Mouse (Mus musculus): Measurements from ENCODE around the gene Gimap4. TPM values are rescaled to one million over a fixed set of nuclear protein-coding genes. Genes with fewer than 3 reads are reported as not detected.

Gene Gimap4
- polyA plus RNA-seq, 1 experiment: 0.74 TPM

DNA sequence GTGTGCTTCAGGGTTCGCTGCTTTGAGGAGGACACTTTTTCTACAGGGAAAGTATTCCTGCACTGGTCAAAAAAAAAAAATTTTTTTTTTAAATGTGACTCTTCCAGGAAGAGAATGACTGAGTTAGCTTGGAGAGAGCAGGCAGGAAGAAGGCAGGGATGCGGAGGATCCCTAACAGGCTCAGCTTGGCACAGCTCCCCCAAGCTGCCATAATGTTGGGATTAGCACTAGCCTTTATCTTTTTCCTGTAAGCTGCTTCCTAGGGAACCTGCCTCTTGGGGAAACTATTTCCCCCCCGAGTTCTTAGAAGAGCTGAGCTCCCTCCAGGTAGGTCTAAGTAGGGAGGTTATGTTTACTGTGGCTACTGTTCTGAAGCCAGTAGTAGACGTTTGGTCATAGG lies 457 bp downstream of the Gimap4 start:
- 62% methylated on average over 4 of the region's 4 CpGs for WGBS
- no peak overlapping the region for H3K27ac ChIP-seq (ENCODE audit: insufficient read depth, low read length)
- no peak for TF ChIP-seq POLR2A (IDR thresholded peaks at IDR 0.05; ENCODE audit: borderline replicate concordance, insufficient read depth, low read length)
- TF ChIP-seq CTCF (IDR thresholded peaks at IDR 0.05; ENCODE audit: borderline replicate concordance, insufficient read depth, low read depth, low read length): no peak
- no peak overlapping the region for H3K4me3 ChIP-seq (replicated peaks; ENCODE audit: insufficient read depth, low read depth, low read length)
- no peak for DNase-seq
- H3K27me3 ChIP-seq (ENCODE audit: control insufficient read depth, insufficient read depth, low read length): no peaks in the 10 kb centered on the region
- H3K4me1 ChIP-seq (ENCODE audit: control insufficient read depth, insufficient read depth, low read length): no peaks in the 10 kb centered on the region; the same call in 1 of the 2 replicates

- Histone ChIP-seq H3K27ac (ENCODE audit: insufficient read depth, low read length) (no peak overlapping the region), H3K4me1 (ENCODE audit: control insufficient read depth, insufficient read depth, low read length) (no peaks in the 10 kb centered on the region; the same call in 1 of the 2 replicates), H3K27me3 (ENCODE audit: control insufficient read depth, insufficient read depth, low read length) (no peaks in the 10 kb centered on the region), H3K4me3 (replicated peaks; ENCODE audit: insufficient read depth, low read depth, low read length) (no peak overlapping the region)
- no peak for DNase-seq
- TF ChIP-seq POLR2A (IDR thresholded peaks at IDR 0.05; ENCODE audit: borderline replicate concordance, insufficient read depth, low read length): no peak
- no peak for TF ChIP-seq CTCF (IDR thresholded peaks at IDR 0.05; ENCODE audit: borderline replicate concordance, insufficient read depth, low read depth, low read length)
- WGBS: 77% methylated on average over 2 of the region's 2 CpGs
Measured at GRCm38 (mm10) chr6:48685251-48685650, 902 bp downstream of the Gimap4 start.

- 87% methylated on average over 7 of the region's 7 CpGs for WGBS
- Histone ChIP-seq H3K27me3 (ENCODE audit: control insufficient read depth, insufficient read depth, low read length) (no peaks in the 10 kb centered on the region), H3K4me1 (ENCODE audit: control insufficient read depth, insufficient read depth, low read length) (no peaks in the 10 kb centered on the region; the same call in 1 of the 2 replicates), H3K4me3 (replicated peaks; ENCODE audit: insufficient read depth, low read depth, low read length) (no peak overlapping the region), H3K27ac (ENCODE audit: insufficient read depth, low read length) (no peak overlapping the region)
- DNase-seq: no peak
- TF ChIP-seq CTCF (IDR thresholded peaks at IDR 0.05; ENCODE audit: borderline replicate concordance, insufficient read depth, low read depth, low read length): no peak
- TF ChIP-seq POLR2A (IDR thresholded peaks at IDR 0.05; ENCODE audit: borderline replicate concordance, insufficient read depth, low read length): no peak
Measured at GRCm38 (mm10) chr6:48685694-48686665, 1.6 kb downstream of the Gimap4 start.

- no peak for TF ChIP-seq CTCF (IDR thresholded peaks at IDR 0.05; ENCODE audit: borderline replicate concordance, insufficient read depth, low read depth, low read length)
- TF ChIP-seq POLR2A (IDR thresholded peaks at IDR 0.05; ENCODE audit: borderline replicate concordance, insufficient read depth, low read length): no peak
- DNase-seq: no peak
- no peaks in the 10 kb centered on the region; the same call in 1 of the 2 replicates for H3K4me1 ChIP-seq (ENCODE audit: control insufficient read depth, insufficient read depth, low read length)
- no peak overlapping the region for H3K4me3 ChIP-seq (replicated peaks; ENCODE audit: insufficient read depth, low read depth, low read length)
- no peaks in the 10 kb centered on the region for H3K27me3 ChIP-seq (ENCODE audit: control insufficient read depth, insufficient read depth, low read length)
- H3K27ac ChIP-seq (ENCODE audit: insufficient read depth, low read length): no peak overlapping the region
- WGBS: 72% methylated on average over 2 of the region's 2 CpGs
Measured at GRCm38 (mm10) chr6:48687077-48687476, 2.7 kb downstream of the Gimap4 start.

DNA sequence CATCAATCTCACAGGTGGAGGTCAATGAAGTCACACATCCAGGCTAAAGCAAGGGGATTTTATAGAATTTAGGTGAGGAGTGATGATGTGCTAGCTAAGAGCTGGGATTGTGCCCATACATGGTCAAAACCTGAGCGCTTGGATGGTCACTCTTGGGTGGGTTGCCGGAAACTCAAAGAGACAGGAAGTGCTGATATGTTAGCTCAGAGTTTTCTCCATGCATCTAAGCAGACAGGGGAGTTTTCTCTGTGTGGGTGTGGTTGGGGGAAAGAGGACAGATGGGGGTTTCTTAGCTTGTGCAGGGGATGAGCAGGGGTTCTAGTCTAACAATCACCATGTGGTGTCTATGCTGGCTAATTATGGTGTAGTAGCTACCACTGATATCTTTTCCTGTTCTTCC lies 5.0 kb downstream of the Gimap4 start:
- 94% methylated on average over 2 of the region's 2 CpGs for WGBS
- H3K4me3 ChIP-seq (replicated peaks; ENCODE audit: insufficient read depth, low read depth, low read length): no peak overlapping the region
- DNase-seq: no peak
- no peak overlapping the region for H3K27ac ChIP-seq (ENCODE audit: insufficient read depth, low read length)
- TF ChIP-seq POLR2A (IDR thresholded peaks at IDR 0.05; ENCODE audit: borderline replicate concordance, insufficient read depth, low read length): no peak
- no peak for TF ChIP-seq CTCF (IDR thresholded peaks at IDR 0.05; ENCODE audit: borderline replicate concordance, insufficient read depth, low read depth, low read length)
- no peaks in the 10 kb centered on the region for H3K27me3 ChIP-seq (ENCODE audit: control insufficient read depth, insufficient read depth, low read length)
- no peaks in the 10 kb centered on the region for H3K4me1 ChIP-seq (ENCODE audit: control insufficient read depth, insufficient read depth, low read length)

- no peak overlapping the region for H3K4me3 ChIP-seq (replicated peaks; ENCODE audit: insufficient read depth, low read depth, low read length)
- no peak for DNase-seq
- no peaks in the 10 kb centered on the region; the same call in 1 of the 2 replicates for H3K27me3 ChIP-seq (ENCODE audit: control insufficient read depth, insufficient read depth, low read length)
- WGBS: 91% methylated on average over 6 of the region's 6 CpGs
- TF ChIP-seq POLR2A (IDR thresholded peaks at IDR 0.05; ENCODE audit: borderline replicate concordance, insufficient read depth, low read length): no peak
- no peak for TF ChIP-seq CTCF (IDR thresholded peaks at IDR 0.05; ENCODE audit: borderline replicate concordance, insufficient read depth, low read depth, low read length)
- H3K4me1 ChIP-seq (ENCODE audit: control insufficient read depth, insufficient read depth, low read length): no peaks in the 10 kb centered on the region
- no peak overlapping the region for H3K27ac ChIP-seq (ENCODE audit: insufficient read depth, low read length)
Measured at GRCm38 (mm10) chr6:48692962-48693361, 8.6 kb downstream of the Gimap4 start.

DNA sequence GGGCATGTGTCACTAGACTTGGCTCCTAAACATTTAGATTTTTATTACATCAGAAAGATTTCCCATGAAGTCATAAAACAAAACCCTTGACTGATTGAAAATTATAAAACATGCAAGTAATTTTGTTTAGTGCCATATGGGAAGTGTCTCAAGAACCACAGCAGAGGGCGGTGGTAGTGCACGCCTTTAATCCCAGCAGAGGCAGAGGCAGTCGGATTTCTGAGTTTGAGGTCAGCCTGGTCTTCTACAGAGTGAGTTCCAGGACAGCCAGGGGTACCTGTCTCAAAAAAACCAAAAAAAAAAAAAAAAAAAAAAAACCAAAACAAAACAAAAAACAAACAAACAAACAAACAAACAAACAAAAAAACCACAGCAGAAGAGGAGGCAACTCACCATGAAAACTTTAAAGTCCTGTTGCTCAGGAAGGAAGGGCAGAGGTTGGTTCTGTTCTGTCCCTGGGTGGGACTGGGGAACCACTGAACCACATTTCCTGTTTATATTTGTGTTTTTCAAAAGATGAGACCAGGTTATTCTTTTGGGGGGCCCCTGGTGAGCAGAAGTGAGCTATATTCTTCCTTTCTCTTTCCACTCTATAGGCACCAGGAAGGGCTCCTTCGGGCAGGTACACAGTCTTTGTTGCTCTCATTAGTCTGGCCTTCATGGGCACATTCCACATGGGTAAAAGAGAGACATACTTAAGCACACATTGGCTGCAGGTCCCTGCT lies 12.6 kb downstream of the Gimap4 start:
- no peaks in the 10 kb centered on the region; the same call in 1 of the 2 replicates for H3K27me3 ChIP-seq (ENCODE audit: control insufficient read depth, insufficient read depth, low read length)
- TF ChIP-seq CTCF (IDR thresholded peaks at IDR 0.05; ENCODE audit: borderline replicate concordance, insufficient read depth, low read depth, low read length) (no peak), POLR2A (IDR thresholded peaks at IDR 0.05; ENCODE audit: borderline replicate concordance, insufficient read depth, low read length) (no peak)
- WGBS: 85% methylated on average over 4 of the region's 4 CpGs
- H3K4me1 ChIP-seq (ENCODE audit: control insufficient read depth, insufficient read depth, low read length): no peaks in the 10 kb centered on the region
- H3K27ac ChIP-seq (ENCODE audit: insufficient read depth, low read length): no peak overlapping the region
- DNase-seq: no peak
- H3K4me3 ChIP-seq (replicated peaks; ENCODE audit: insufficient read depth, low read depth, low read length): no peak overlapping the region

All from cerebellum, adult 2 months (tissue).